Mouse (Mus musculus) liver, adult 2 months (tissue): Measurements from ENCODE around the gene Afg1l.

Experiments used
- CTCF ChIP-seq: fragments of 200-500 bp; IDR thresholded peaks from 2 replicates; pipeline ENCODE4 v1.5.1; 2011; ENCODE audit warnings: low read depth, low read length, control low read depth
- POLR2A ChIP-seq: fragments of 200-500 bp; IDR thresholded peaks from 2 replicates; pipeline ENCODE4 v1.6.1; 2011; ENCODE audit warnings: low read length, control low read depth; ENCODE audit not compliant: insufficient read depth; ENCODE audit errors: extremely low read depth

GRCm38 (mm10) chr10:42269281-42270025 is 208.9 kb downstream of the Afg1l start:
- TF ChIP-seq CTCF (no peak), POLR2A (no peak)
